Mouse (Mus musculus): ENCODE results near the gene AC134908.4. TPM values are rescaled to one million over a fixed set of nuclear protein-coding genes. Genes with fewer than 3 reads are reported as not detected.

AC134908.4 gene
- 2.4 and 3.0 TPM in 2 replicates for polyA plus RNA-seq (2021; fragmentation: Nextera tagmentation)
- long read RNA-seq, experiment 1, partial matches to known transcripts: 0 of 1 reads
- long read RNA-seq, experiment 1, other reads (novel, unspliced or antisense): 0 of 1 reads
- long read RNA-seq, experiment 2, partial matches to known transcripts: 2 of 9 reads
- long read RNA-seq, experiment 2, other reads (novel, unspliced or antisense): 5 of 9 reads

DNA sequence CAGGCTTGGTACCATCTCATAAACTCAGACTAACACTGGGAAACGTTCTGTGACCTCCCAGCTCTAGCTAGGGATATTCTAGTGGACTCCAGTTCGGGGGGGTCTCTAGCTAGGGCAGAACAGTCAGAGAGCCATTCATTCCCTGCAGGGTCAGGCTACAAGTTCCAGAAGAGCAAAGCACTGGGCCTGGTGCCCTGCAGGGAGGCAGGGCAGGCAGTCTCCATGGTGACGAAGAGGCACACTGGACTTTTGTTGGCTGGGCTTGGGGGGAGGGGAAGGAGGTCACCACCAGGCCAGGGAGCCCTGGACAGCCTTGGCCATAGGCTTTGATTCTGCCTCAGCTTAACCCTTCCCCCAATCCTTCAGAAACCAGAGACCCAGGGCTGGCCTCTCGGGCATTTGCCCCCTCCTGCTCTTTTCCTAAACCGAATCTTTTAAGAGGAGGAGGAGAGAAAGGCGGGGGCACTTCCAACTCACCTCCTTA is at the start of gene AC134908.4:
Gene AC134908.4, minus strand, starts transcription at position 51 of the 484 bp plus-strand sequence.

DNA sequence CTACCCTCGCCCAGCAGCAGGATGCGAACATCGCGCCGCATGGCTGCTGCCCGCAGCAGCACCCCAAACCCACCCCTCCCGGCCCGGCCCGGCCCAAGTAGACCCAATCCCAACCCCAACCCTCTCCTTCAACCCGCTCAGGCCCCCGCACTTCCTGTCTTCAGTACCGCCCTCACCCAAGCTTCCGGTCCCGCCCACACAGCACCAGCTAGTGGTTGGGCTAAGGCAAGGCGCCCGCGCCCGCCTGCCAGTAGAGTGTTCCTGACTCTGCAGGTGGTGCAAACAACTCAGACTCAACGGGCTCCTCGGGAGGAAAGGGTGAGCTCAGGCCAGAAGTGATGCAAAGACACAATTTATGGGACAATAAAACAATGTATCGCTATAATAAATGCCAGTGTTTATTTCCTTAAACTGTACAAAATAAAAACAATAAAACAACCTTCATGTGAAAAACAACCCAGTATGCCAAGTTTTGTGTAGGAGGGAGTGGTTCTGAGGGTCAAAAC is 49.0 kb upstream of the AC134908.4 start, which contains the start of gene Rhot2:
Gene Rhot2, minus strand, starts transcription at position 456 of the 506 bp plus-strand sequence.

DNA sequence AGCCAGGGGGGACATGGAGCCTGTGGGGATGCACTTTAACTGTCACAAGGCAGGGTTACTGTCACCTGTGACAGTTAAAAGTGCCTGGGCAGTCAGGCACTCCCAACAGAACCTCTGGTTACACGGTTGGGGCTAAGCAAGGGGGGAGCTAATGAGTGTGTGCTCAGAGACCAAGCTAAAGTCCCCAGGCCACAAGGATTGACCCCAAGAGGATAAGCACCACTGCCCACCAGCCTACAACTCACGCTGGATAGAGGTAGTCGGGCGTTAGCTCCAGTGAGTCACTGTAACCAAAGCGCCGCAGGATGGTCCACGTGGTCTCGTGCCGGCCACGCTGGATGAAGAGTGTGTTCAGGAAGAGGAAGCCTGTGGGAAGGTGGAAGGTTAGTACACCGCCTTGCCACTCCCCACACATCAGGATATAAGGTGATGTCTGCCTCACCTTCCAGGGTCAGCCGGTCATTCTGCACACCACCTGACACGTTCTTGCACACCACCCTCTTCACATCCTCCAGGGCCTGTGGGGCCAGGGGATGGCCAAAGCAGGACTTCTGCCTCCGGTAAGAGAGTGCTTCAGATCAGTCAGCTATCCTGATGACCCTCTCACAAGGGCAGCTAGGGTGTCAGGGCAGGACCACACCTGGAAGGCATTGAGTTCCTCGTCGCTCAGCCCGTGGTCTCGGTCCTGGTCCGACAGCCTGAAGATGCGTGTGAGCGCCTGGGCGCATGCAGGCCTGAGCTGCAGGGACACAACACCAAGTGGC is 45.8 kb upstream of the AC134908.4 start, which contains the start of gene Gm20683:
Gene Gm20683, minus strand, starts transcription at position 647 of the 764 bp plus-strand sequence.

DNA sequence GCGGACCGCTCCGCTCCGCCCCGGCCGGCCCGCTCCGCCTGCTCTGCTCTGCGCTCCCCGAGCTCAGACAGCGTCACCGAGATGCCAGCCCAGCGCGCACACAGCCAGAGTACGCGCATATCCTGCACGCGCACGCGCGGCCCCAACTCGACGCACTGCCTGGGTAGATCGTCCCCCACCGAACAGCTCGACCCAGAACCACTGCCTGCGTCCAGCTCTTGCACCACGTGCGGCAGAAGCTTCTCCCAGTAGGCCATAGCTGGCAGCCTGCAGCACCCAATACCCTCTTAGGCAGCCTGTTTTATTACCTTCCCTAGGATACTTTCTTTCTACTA is 41.6 kb upstream of the AC134908.4 start, which contains the start of gene Rhbdl1:
Gene Rhbdl1, minus strand, starts transcription at position 220 of the 335 bp plus-strand sequence.

DNA sequence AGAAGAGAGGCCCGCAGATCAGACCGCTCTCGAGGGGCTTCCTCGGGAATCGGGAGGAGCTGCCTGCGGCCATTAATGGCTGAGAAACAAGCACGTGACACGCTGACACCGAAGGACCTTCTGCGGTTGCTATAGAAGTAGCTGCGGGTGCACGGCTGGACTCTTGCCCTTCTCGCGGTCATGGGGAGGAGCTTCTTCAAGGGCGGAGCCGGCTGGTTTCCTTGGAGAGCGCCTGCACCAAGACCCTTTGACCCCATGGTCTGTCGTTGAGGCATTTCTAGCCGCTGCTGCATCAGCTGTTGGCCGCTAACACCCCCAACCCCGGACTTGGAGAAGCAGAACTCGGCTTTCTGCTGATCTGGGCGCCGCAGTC is 37.8 kb upstream of the AC134908.4 start, which contains the start of gene Stub1:
Gene Stub1, minus strand, starts transcription at position 114 of the 373 bp plus-strand sequence.

DNA sequence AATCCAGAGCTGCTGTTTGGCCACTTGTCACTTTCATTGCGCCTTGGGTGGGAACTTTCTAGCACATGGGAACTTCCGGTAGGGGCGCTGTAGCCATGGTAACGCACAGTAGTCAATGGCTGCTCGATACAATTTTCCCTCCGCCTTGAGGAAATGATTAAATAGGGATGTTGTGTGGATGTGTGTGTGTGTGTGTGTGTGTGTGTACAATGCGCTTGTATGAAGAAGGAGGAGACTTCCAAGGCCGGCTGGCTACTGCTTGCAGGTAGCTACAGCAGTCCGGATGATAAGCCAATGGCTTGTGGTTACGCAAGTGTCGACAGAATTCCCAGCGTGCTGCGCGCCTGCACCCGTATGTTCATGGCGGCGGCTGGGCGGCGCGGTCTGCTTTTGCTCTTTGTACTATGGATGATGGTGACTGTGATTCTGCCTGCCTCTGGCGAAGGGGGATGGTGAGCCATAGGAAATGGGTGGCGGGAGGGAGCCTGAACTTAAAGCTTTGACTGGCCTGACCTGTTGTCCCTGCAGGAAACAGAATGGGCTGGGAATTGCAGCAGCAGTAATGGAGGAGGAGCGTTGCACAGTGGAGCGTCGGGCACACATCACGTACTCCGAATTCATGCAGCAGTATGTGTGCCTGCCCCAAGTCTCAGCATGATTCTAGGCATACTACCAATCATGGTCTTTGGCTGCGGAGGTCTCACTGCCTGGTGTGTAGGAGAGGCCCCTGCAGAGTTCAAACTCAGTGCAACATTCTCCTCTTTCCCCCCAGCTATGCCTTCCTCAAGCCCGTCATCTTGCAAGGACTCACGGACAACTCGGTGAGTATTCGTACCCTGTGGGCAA is 33.5 kb upstream of the AC134908.4 start, which contains the start of gene Jmjd8:
Gene Jmjd8, plus strand, starts transcription at position 156 of the 846 bp plus-strand sequence.

DNA sequence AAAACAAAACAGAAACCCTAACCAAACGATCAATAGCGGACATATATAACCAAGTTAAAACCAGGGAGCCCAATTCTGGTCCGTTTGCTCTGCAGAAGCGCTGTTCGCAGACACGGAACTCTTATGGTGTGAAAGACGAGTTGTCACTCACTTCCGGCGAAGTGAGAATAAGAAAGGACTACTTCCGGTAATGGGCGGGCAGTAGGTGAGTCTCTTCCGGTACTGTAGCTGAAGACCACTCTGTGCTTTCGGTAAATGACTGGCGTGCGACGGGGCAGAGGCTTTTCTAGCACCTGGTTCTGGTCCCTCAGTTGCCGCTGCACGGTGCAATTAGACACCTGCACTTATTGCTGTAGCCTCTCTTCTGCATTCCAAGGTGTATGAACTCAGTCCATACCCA is 28.0 kb upstream of the AC134908.4 start, which contains the start of gene Wdr24:
Gene Wdr24, plus strand, starts transcription at position 176 of the 400 bp plus-strand sequence.

DNA sequence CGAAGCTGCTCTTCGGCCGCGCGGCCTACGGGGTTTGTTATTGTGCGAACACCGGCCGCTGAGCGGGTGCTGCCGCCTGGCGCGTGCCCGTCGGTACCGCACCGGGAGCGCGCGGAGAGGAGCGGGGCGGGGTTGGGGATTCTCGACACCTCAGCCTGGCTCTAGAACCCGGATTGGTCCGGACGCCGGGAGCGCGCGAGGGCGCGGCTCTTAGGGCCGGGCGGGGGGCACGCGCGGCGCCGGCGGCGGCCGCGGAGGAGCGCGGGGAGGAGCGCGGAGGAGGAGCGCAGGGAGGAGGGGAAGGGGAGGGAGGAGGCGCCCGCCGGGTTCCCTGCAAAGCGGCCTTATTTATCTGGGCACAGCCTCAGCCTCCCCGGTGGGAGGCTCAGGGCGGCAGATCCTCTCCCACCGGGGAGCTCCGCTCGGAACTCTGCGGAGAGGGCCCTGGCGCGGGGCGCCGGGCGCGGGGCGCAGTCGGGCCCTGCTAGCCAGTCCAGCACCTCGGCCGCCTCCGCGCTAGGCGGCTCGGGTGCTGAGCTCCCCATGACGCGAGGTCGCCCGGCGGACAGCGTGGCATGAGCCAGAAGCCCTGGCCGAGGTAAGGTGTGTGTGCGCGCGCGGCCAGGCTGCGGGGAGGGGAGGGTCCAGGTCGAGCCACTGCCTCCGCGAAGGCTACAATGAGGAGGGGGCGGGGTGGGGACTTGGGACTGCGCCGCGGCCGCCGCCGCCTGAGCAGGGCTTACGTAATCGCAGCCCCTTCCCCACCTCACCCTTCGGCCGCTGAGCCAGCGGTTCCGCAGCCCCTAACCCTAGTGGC is 13.5 kb upstream of the AC134908.4 start, which contains the start of gene Fbxl16:
Gene Fbxl16, plus strand, starts transcription at position 297 of the 817 bp plus-strand sequence.

DNA sequence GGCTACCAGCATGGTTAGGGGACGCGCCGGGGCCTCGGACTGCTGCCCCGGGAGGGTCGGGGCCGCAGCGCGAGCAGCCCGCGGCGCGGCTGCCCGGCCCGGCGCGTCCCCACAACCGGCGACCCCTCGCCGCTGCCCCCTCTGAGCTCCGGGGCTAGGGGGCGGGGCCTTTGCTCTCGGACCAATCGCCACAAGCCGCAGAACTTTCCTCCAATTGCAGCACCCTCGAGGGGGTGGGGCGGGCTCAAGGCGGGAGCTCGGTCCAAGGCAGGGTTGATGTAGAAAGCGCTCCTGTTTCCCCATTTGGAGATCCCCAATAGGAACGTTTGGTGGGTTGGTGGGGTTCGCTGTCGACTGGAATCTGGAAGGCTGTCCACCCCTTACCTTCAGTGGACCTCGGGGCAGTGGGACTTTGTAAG is 1.5 kb upstream of the AC134908.4 start, which contains the start of gene Metrn:
Gene Metrn, minus strand, starts transcription at position 186 of the 419 bp plus-strand sequence.

DNA sequence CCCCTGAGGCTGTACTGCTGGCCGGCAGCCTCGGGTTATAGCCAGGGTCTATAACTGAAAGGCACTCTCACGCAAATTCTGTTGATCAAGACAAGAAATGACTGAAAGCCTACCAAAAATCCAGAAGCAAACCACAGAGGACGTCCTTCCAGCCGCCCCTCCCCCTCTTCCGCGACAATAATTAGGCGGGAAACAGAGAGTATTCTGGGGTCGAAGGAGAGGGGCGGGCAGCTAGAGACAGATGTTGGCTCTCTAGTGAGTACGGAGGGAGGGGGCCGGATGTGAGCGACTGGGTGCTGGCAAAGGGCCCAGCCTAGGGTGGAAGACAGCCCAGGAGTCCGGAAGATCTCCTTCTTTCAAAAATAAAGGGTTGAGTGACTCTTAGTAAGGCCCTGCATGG is 2.8 kb downstream of the AC134908.4 start, which contains the start of gene Fam173a:
Gene Fam173a, minus strand, starts transcription at position 287 of the 400 bp plus-strand sequence.

DNA sequence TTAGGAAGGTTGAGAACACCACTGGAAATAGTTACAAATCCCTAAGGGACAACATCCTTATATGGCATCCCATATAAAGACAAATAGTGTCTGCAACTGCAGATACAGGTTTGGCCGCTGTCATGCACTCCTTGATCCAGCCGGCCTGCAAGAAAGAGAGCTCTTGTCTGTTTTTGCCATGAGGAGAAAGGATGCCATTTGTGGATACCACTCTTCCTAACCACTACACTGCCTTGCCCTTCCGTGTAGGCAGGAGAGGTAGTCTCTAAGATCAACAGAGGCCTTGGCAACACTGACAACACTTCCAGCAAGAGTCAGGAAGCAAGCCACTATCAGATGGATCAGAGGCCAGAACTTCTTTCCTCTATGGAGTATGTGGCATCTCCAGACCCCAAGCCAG is 9.2 kb downstream of the AC134908.4 start, which contains the start of gene Ccdc78:
Gene Ccdc78, plus strand, starts transcription at position 301 of the 400 bp plus-strand sequence.

DNA sequence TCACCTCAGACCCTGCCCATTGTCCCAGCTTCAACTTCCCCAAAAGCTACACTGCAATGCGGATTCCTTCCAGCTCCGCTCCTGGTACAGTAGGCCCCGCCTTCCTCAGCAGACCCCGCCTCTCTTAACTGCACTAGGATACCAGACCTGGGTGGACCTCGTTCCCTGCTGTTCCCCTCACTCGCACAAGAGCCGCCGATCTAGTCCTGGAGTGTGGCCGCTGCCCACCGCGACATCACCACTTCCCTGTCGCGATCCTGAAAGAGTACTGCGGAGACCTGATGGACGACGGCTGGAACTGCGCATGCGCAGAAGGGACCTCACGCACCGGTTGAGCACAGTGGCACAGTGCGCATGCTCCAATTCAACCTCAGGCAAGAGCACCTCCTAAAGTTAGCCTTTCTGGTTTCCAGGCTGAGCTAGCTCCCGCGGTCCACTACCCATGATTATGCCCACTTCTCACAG is 10.1 kb downstream of the AC134908.4 start, which contains the start of gene Haghl:
Gene Haghl, minus strand, starts transcription at position 393 of the 465 bp plus-strand sequence.

DNA sequence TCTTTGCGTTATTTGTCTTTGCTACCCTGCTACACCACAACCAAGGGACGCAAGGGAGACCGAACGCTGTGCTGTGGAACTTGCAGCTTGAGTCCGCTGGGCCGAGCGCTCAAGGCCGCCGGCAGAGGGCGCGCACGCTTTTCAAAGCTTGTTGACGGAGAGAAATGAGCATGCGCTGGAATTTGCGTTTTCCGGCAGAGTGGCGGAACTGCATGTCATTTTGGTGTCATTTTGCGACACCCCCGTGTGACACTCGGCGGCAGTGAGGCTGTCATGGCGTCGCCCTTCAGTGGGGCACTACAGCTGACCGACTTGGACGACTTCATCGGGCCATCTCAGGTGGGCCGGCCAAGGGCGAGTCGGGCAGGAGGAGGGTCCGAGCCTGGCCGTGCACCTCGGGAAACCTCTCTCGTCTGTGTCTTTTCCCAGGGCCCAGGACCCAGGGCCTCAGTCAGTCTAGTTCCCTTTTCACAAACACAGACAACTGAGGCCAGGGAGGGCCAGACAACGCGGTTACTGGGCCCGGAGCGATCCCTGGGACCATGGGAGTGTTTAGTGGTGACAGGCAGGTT is 21.8 kb downstream of the AC134908.4 start, which contains the start of gene Narfl:
Gene Narfl, plus strand, starts transcription at position 228 of the 572 bp plus-strand sequence.

DNA sequence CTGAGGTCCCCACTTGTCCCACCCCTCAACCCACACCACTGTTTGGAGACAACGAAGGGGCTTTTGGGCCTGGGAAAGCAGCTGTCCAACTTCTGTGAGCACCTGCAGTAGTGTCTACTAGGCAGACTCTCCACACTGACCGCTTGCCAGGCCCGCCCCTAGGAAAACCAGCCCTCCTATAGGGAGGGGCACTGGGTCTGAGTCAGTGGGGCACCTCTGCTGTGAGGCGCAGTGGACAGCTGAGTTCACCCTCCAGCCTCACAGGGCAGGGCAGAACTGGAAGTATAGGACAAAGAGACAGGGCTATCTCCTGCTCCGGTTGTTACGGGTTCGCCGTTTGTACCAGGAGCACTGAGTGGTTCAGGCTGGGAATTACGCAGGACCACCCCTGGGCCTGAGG is 41.2 kb downstream of the AC134908.4 start, which contains the start of gene Msln:
Gene Msln, minus strand, starts transcription at position 138 of the 400 bp plus-strand sequence.

Small RNA genes within 50 kb of the gene (microRNA-seq; reads per million reads assigned to microRNA genes)
- gene Gm25083 (not detected), gene Mir3082 (3.2 reads per million, percentile 10 among the genes with 10 or more reads in this experiment), gene Mir6966 (1.5 reads per million)

Other genes with a start within 250 kb of the AC134908.4 start
- 43.6 and 69.7 TPM in 2 replicates for gene Sox8, start 225.0 kb downstream of the AC134908.4 start, polyA plus RNA-seq (2021; fragmentation: Nextera tagmentation)
- 31.8 and 35.9 TPM in 2 replicates for gene Lmf1, start 216.6 kb downstream of the AC134908.4 start, polyA plus RNA-seq (2021; fragmentation: Nextera tagmentation)
- 621 and 686 TPM in 2 replicates for gene Gng13, start 78.5 kb downstream of the AC134908.4 start, polyA plus RNA-seq (2021; fragmentation: Nextera tagmentation)
- 0.99 and 1.8 TPM in 2 replicates for gene Chtf18, start 68.2 kb downstream of the AC134908.4 start, polyA plus RNA-seq (2021; fragmentation: Nextera tagmentation)
- gene Rpusd1, start 68.0 kb downstream of the AC134908.4 start, polyA plus RNA-seq (2021; fragmentation: Nextera tagmentation): 52.1 and 53.1 TPM in 2 replicates
- not detected in 2 replicates for gene Mslnl, start 59.6 kb downstream of the AC134908.4 start, polyA plus RNA-seq (2021; fragmentation: Nextera tagmentation)
- gene Msln, start 41.3 kb downstream of the AC134908.4 start, polyA plus RNA-seq (2021; fragmentation: Nextera tagmentation): 0.21 and 0.24 TPM in 2 replicates
- 32.8 and 34.8 TPM in 2 replicates for gene Narfl, start 21.9 kb downstream of the AC134908.4 start, polyA plus RNA-seq (2021; fragmentation: Nextera tagmentation)
- gene Haghl, start 10.0 kb downstream of the AC134908.4 start, polyA plus RNA-seq (2021; fragmentation: Nextera tagmentation): 76.2 and 91.6 TPM in 2 replicates
- 0.36 and 0.49 TPM in 2 replicates for gene Ccdc78, start 9.1 kb downstream of the AC134908.4 start, polyA plus RNA-seq (2021; fragmentation: Nextera tagmentation)
- gene Fam173a, start 2.8 kb downstream of the AC134908.4 start, polyA plus RNA-seq (2021; fragmentation: Nextera tagmentation): 182 and 194 TPM in 2 replicates
- 7.3 and 11.1 TPM in 2 replicates for gene Metrn, start 1.5 kb upstream of the AC134908.4 start, polyA plus RNA-seq (2021; fragmentation: Nextera tagmentation)
- 218 and 257 TPM in 2 replicates for gene Fbxl16, start 13.4 kb upstream of the AC134908.4 start, polyA plus RNA-seq (2021; fragmentation: Nextera tagmentation)
- gene Wdr24, start 28.0 kb upstream of the AC134908.4 start, polyA plus RNA-seq (2021; fragmentation: Nextera tagmentation): 15.6 and 18.6 TPM in 2 replicates
- 33.3 and 39.5 TPM in 2 replicates for gene Jmjd8, start 33.2 kb upstream of the AC134908.4 start, polyA plus RNA-seq (2021; fragmentation: Nextera tagmentation)
- 365 and 398 TPM in 2 replicates for gene Stub1, start 37.7 kb upstream of the AC134908.4 start, polyA plus RNA-seq (2021; fragmentation: Nextera tagmentation)
- gene Rhbdl1, start 41.6 kb upstream of the AC134908.4 start, polyA plus RNA-seq (2021; fragmentation: Nextera tagmentation): 18.4 and 27.7 TPM in 2 replicates
- gene Gm20683, start 46.1 kb upstream of the AC134908.4 start, polyA plus RNA-seq (2021; fragmentation: Nextera tagmentation): 2.1 and 2.8 TPM in 2 replicates
- 8.6 and 8.7 TPM in 2 replicates for gene Rhot2, start 49.2 kb upstream of the AC134908.4 start, polyA plus RNA-seq (2021; fragmentation: Nextera tagmentation)
- 2.1 and 2.3 TPM in 2 replicates for gene Wdr90, start 65.8 kb upstream of the AC134908.4 start, polyA plus RNA-seq (2021; fragmentation: Nextera tagmentation)
- 36.0 and 36.4 TPM in 2 replicates for gene Mcrip2, start 73.1 kb upstream of the AC134908.4 start, polyA plus RNA-seq (2021; fragmentation: Nextera tagmentation)
- gene Mettl26, start 79.4 kb upstream of the AC134908.4 start, polyA plus RNA-seq (2021; fragmentation: Nextera tagmentation): 87.8 and 94.9 TPM in 2 replicates
- not detected in 2 replicates for gene Wfikkn1, start 85.2 kb upstream of the AC134908.4 start, polyA plus RNA-seq (2021; fragmentation: Nextera tagmentation)
- 6.4 and 7.1 TPM in 2 replicates for gene Rab40c, start 124.1 kb upstream of the AC134908.4 start, polyA plus RNA-seq (2021; fragmentation: Nextera tagmentation)
- 115 and 168 TPM in 2 replicates for gene Pigq, start 149.3 kb upstream of the AC134908.4 start, polyA plus RNA-seq (2021; fragmentation: Nextera tagmentation)
- gene Nhlrc4, start 149.3 kb upstream of the AC134908.4 start, polyA plus RNA-seq (2021; fragmentation: Nextera tagmentation): 1.6 and 1.9 TPM in 2 replicates
- gene A930017K11Rik, start 156.9 kb upstream of the AC134908.4 start, polyA plus RNA-seq (2021; fragmentation: Nextera tagmentation): 0.54 and 1.1 TPM in 2 replicates
- 9.0 and 12.3 TPM in 2 replicates for gene Capn15, start 190.1 kb upstream of the AC134908.4 start, polyA plus RNA-seq (2021; fragmentation: Nextera tagmentation)